Mouse (Mus musculus): ENCODE data around the gene Mrps18a. TPM values are rescaled to one million over a fixed set of nuclear protein-coding genes. Genes with fewer than 3 reads are reported as not detected.
A peak's percentile ranks its signal among the peaks of the same experiment; 100 is the strongest.

Mrps18a gene
- total and polyA plus RNA-seq, 3 experiments: 78.1 to 127 (median 126) TPM

- H3K4me3 ChIP-seq (replicated peaks in 1 of 3; ENCODE audit: low read depth in 2 of 3, low read length in 2 of 3, poor library complexity in 1 of 3): no peak overlapping the region
- H3K27me3 ChIP-seq (replicated peaks): peaks cover 54% of the 10 kb centered on the region
- dilution Hi-C loops (cut with MboI; ENCODE audit: extremely low pct_ligation_motif_present, extremely low pct_unique_long_range_greater_than_20kb, low sequenced_read_pairs) (no loop called here), in situ Hi-C loops (cut with MboI; ENCODE audit: low pct_ligation_motif_present, low pct_unique_long_range_greater_than_20kb, low sequenced_read_pairs) (no loop called here)
- H3K4me2 ChIP-seq (ENCODE audit: insufficient read depth, low read depth, poor library complexity, severe bottlenecking): no peak overlapping the region
- no peak overlapping the region for H3K9ac ChIP-seq (ENCODE audit: insufficient read depth, low read depth)
- peaks cover 9% of the 10 kb centered on the region for H3K9me3 ChIP-seq (replicated peaks; ENCODE audit: low read length)
- H3K27ac ChIP-seq (ENCODE audit: insufficient read depth, low read depth): no peak overlapping the region
- H3K79me2 ChIP-seq (replicated peaks; ENCODE audit: control insufficient read depth, extremely low read depth, insufficient read depth, poor library complexity, severe bottlenecking): no peaks in the 10 kb centered on the region
- no peaks in the 10 kb centered on the region for H3K36me3 ChIP-seq (replicated peaks in 1 of 2; ENCODE audit: control insufficient read depth in 1 of 2, insufficient read depth in 1 of 2, low read length in 1 of 2)
- TF ChIP-seq NELFE (IDR thresholded peaks at IDR 0.05; ENCODE audit: low read depth, low read length): no peak
- TF ChIP-seq GABPA (IDR thresholded peaks at IDR 0.05; ENCODE audit: insufficient replicate concordance, low read depth, low read length): no peak
- no peak for TF ChIP-seq ZMIZ1 (IDR thresholded peaks at IDR 0.05; ENCODE audit: low read depth, low read length)
- no peak for TF ChIP-seq UBTF (IDR thresholded peaks at IDR 0.05; ENCODE audit: low read depth, low read length)
- H3K4me1 ChIP-seq (ENCODE audit: control insufficient read depth in 1 of 2, insufficient read depth in 2 of 2): peaks cover 14 to 30% of the 10 kb centered on the region in 2 experiments; a peak in 3 of 4 replicates
- DNase-seq (ENCODE audit: extremely low read depth): no peak
Measured at GRCm38 (mm10) chr17:46077921-46078534, 32.8 kb upstream of the Mrps18a start.

GRCm38 (mm10) chr17:46079037-46079436, 31.7 kb upstream of the Mrps18a start:
- no peak overlapping the region for H3K4me3 ChIP-seq (replicated peaks in 1 of 3; ENCODE audit: low read depth in 2 of 3, low read length in 2 of 3, poor library complexity in 1 of 3)
- H3K27me3 ChIP-seq (replicated peaks): peaks cover 49% of the 10 kb centered on the region
- H3K27ac ChIP-seq (ENCODE audit: insufficient read depth, low read depth): no peak overlapping the region
- in situ Hi-C loops (cut with MboI; ENCODE audit: low pct_ligation_motif_present, low pct_unique_long_range_greater_than_20kb, low sequenced_read_pairs) (no loop called here), dilution Hi-C loops (cut with MboI; ENCODE audit: extremely low pct_ligation_motif_present, extremely low pct_unique_long_range_greater_than_20kb, low sequenced_read_pairs) (no loop called here)
- H3K36me3 ChIP-seq (replicated peaks in 1 of 2; ENCODE audit: control insufficient read depth in 1 of 2, insufficient read depth in 1 of 2, low read length in 1 of 2): no peaks in the 10 kb centered on the region
- peaks cover 7 to 20% of the 10 kb centered on the region in 2 experiments; a peak in 3 of 4 replicates for H3K4me1 ChIP-seq (ENCODE audit: control insufficient read depth in 1 of 2, insufficient read depth in 2 of 2)
- no peaks in the 10 kb centered on the region for H3K79me2 ChIP-seq (replicated peaks; ENCODE audit: control insufficient read depth, extremely low read depth, insufficient read depth, poor library complexity, severe bottlenecking)
- no peak overlapping the region for H3K9ac ChIP-seq (ENCODE audit: insufficient read depth, low read depth)
- no peak for DNase-seq (ENCODE audit: extremely low read depth)
- H3K4me2 ChIP-seq (ENCODE audit: insufficient read depth, low read depth, poor library complexity, severe bottlenecking): no peak overlapping the region
- TF ChIP-seq CTCF (conservative IDR thresholded peaks at IDR 0.05 in 1 of 2, IDR thresholded peaks at IDR 0.05 in 1 of 2; ENCODE audit: low read depth in 2 of 2, low read length in 2 of 2): peak in 1 of 2 experiments; percentile 7; a peak in 1 of 4 replicates
- no peak for TF ChIP-seq HCFC1 (IDR thresholded peaks at IDR 0.05; ENCODE audit: low read depth, low read length)
- TF ChIP-seq RAD21 (IDR thresholded peaks at IDR 0.05; ENCODE audit: low read depth, low read length): no peak
- peaks cover 9% of the 10 kb centered on the region for H3K9me3 ChIP-seq (replicated peaks; ENCODE audit: low read length)

GRCm38 (mm10) chr17:46080388-46080787, 30.4 kb upstream of the Mrps18a start:
- no peaks in the 10 kb centered on the region for H3K36me3 ChIP-seq (replicated peaks in 1 of 2; ENCODE audit: control insufficient read depth in 1 of 2, insufficient read depth in 1 of 2, low read length in 1 of 2)
- H3K27ac ChIP-seq (ENCODE audit: insufficient read depth, low read depth): no peak overlapping the region
- H3K4me3 ChIP-seq (replicated peaks in 1 of 3; ENCODE audit: low read depth in 2 of 3, low read length in 2 of 3, poor library complexity in 1 of 3): no peak overlapping the region
- TF ChIP-seq BHLHE40 (IDR thresholded peaks at IDR 0.05; ENCODE audit: low read depth, low read length): no peak
- TF ChIP-seq ZMIZ1 (IDR thresholded peaks at IDR 0.05; ENCODE audit: low read depth, low read length): no peak
- TF ChIP-seq ZKSCAN1 (IDR thresholded peaks at IDR 0.05; ENCODE audit: borderline replicate concordance, low read depth, low read length): no peak
- TF ChIP-seq IRF4 (IDR thresholded peaks at IDR 0.05; ENCODE audit: low read depth, low read length): no peak
- no peak for TF ChIP-seq MXI1 (IDR thresholded peaks at IDR 0.05; ENCODE audit: low read depth, low read length)
- TF ChIP-seq MEF2A (IDR thresholded peaks at IDR 0.05; ENCODE audit: borderline replicate concordance, low read depth, low read length): no peak
- no peak for TF ChIP-seq TBP (conservative IDR thresholded peaks at IDR 0.05; ENCODE audit: low read depth, low read length)
- no peak for TF ChIP-seq UBTF (IDR thresholded peaks at IDR 0.05; ENCODE audit: low read depth, low read length)
- no peak for TF ChIP-seq E2F4 (IDR thresholded peaks at IDR 0.05; ENCODE audit: insufficient replicate concordance, low read depth, low read length)
- no peak for TF ChIP-seq POLR2AphosphoS2 (IDR thresholded peaks at IDR 0.05; ENCODE audit: low read depth, low read length)
- TF ChIP-seq PAX5 (IDR thresholded peaks at IDR 0.05; ENCODE audit: low read length): no peak
- TF ChIP-seq NRF1 (IDR thresholded peaks at IDR 0.05; ENCODE audit: low read depth, low read length): no peak
- no peak for TF ChIP-seq USF1 (IDR thresholded peaks at IDR 0.05; ENCODE audit: low read depth, low read length)
- TF ChIP-seq CHD1 (IDR thresholded peaks at IDR 0.05; ENCODE audit: low read depth, low read length): no peak
- TF ChIP-seq HCFC1 (IDR thresholded peaks at IDR 0.05; ENCODE audit: low read depth, low read length): no peak
- no peak for TF ChIP-seq CTCF (conservative IDR thresholded peaks at IDR 0.05 in 1 of 2, IDR thresholded peaks at IDR 0.05 in 1 of 2; ENCODE audit: low read depth in 2 of 2, low read length in 2 of 2)
- DNase-seq (ENCODE audit: extremely low read depth): no peak
- H3K9ac ChIP-seq (ENCODE audit: insufficient read depth, low read depth): no peak overlapping the region
- dilution Hi-C loops (cut with MboI; ENCODE audit: extremely low pct_ligation_motif_present, extremely low pct_unique_long_range_greater_than_20kb, low sequenced_read_pairs): no loop called here
- in situ Hi-C loops (cut with MboI; ENCODE audit: low pct_ligation_motif_present, low pct_unique_long_range_greater_than_20kb, low sequenced_read_pairs): no loop called here
- peaks cover 0 to 6% of the 10 kb centered on the region in 2 experiments; a peak in 2 of 4 replicates for H3K4me1 ChIP-seq (ENCODE audit: control insufficient read depth in 1 of 2, insufficient read depth in 2 of 2)
- H3K4me2 ChIP-seq (ENCODE audit: insufficient read depth, low read depth, poor library complexity, severe bottlenecking): no peak overlapping the region
- no peaks in the 10 kb centered on the region for H3K79me2 ChIP-seq (replicated peaks; ENCODE audit: control insufficient read depth, extremely low read depth, insufficient read depth, poor library complexity, severe bottlenecking)
- H3K9me3 ChIP-seq (replicated peaks; ENCODE audit: low read length): peaks cover 9% of the 10 kb centered on the region
- peaks cover 63% of the 10 kb centered on the region for H3K27me3 ChIP-seq (replicated peaks)

Measured in CH12.LX (cell line).